In genomic region chr1:42710995-42711394, GRCm38 (mm10) we compare ENCODE assay signal across 14 mouse cellular contexts. TPM values are rescaled to one million over a fixed set of nuclear protein-coding genes. Genes with fewer than 3 reads are reported as not detected.
DNase-seq lines count a peak whose midpoint lies in the region; ATAC-seq and TF ChIP-seq lines count a peak whose summit lies in the region.
"Had no signal": no experiment of that assay in that cellular context is flagged by ENCODE, and none has a peak within 500 bp of the region (broad histone marks: within the 10 kb centered on the region; RNA-seq: fewer than 3 reads in every experiment).

No protein-coding gene starts in this region.

- no peak overlapping the region for H3K27ac ChIP-seq in intestine, embryonic 14.5 days (ENCODE audit: low read depth)
- H3K27ac ChIP-seq in intestine, postnatal 0 days (ENCODE audit: low read depth, low read length), result no peak overlapping the region; the same call in 1 of the 2 replicates
- H3K27ac ChIP-seq in hindbrain, embryonic 11.5 days (ENCODE audit: low read depth, low read length), result no peak overlapping the region
- H3K27ac ChIP-seq in midbrain, embryonic 16.5 days (ENCODE audit: low read length), result no peak overlapping the region

- H3K9me3 ChIP-seq in intestine, embryonic 14.5 days (ENCODE audit: control insufficient read depth, low read length), result no peaks in the 10 kb centered on the region
- H3K9me3 ChIP-seq in intestine, postnatal 0 days (ENCODE audit: control insufficient read depth), result no peaks in the 10 kb centered on the region
- H3K9me3 ChIP-seq in hindbrain, embryonic 11.5 days (ENCODE audit: control insufficient read depth, low read length), result no peaks in the 10 kb centered on the region
- H3K9me3 ChIP-seq in midbrain, embryonic 16.5 days (replicated peaks; ENCODE audit: control insufficient read depth, low read length, poor library complexity, severe bottlenecking), result no peaks in the 10 kb centered on the region

- H3K36me3 ChIP-seq in intestine, embryonic 14.5 days (ENCODE audit: control insufficient read depth, insufficient read depth, low read length), result no peaks in the 10 kb centered on the region
- H3K36me3 ChIP-seq in intestine, postnatal 0 days (ENCODE audit: control insufficient read depth, insufficient read depth), result no peaks in the 10 kb centered on the region
- no peaks in the 10 kb centered on the region for H3K36me3 ChIP-seq in hindbrain, embryonic 11.5 days (ENCODE audit: control insufficient read depth, insufficient read depth, low read length)
- H3K36me3 ChIP-seq in midbrain, embryonic 16.5 days (ENCODE audit: control insufficient read depth, insufficient read depth, low read length), result no peaks in the 10 kb centered on the region

- H3K4me3 ChIP-seq in intestine, embryonic 14.5 days (ENCODE audit: low read depth, low read length), result no peak overlapping the region
- H3K4me3 ChIP-seq in intestine, postnatal 0 days (ENCODE audit: low read depth, low read length), result no peak overlapping the region
- H3K4me3 ChIP-seq in hindbrain, embryonic 11.5 days (ENCODE audit: low read depth, low read length), result peak overlapping the region; percentile 50
- peak overlapping the region; percentile 47; the same call in 1 of the 2 replicates for H3K4me3 ChIP-seq in midbrain, embryonic 16.5 days (ENCODE audit: low read depth, low read length)
- H3K4me3 ChIP-seq: myocyte had no signal

- WGBS in intestine, embryonic 14.5 days, result 0% methylated on average over 2 of the region's 2 CpGs
- WGBS in intestine, postnatal 0 days, result 13% methylated on average over 2 of the region's 2 CpGs
- WGBS in hindbrain, embryonic 11.5 days, result 3% methylated on average over 2 of the region's 2 CpGs
- WGBS in midbrain, embryonic 16.5 days, result 10% methylated on average over 2 of the region's 2 CpGs

- TF ChIP-seq CTCF in intestine, postnatal 0 days (IDR thresholded peaks at IDR 0.05; ENCODE audit: low read depth), result no peak

- peak; percentile 51 for DNase-seq in intestine, embryonic 14.5 days (ENCODE audit: low spot score)
- peak; percentile 25 for DNase-seq in embryo, embryonic 11 days
- DNase-seq in hindbrain, embryonic 11.5 days (ENCODE audit: low spot score), result peak; percentile 48
- DNase-seq in thymus, adult 18-20 months, result no peak
- DNase-seq in urinary bladder, adult 2 months (ENCODE audit: low spot score), result no peak
- DNase-seq in spleen, adult 12 weeks (ENCODE audit: low spot score), result no peak
- DNase-seq: gastrocnemius, postnatal 14 days; heart, postnatal 36 days; lung, postnatal 14 days; thymus, adult 2 months had no signal

- ATAC-seq in intestine, embryonic 14.5 days (replicated peaks; ENCODE audit: low FRiP score, low TSS enrichment, low read depth), result no peak
- ATAC-seq in intestine, postnatal 0 days, result no peak
- ATAC-seq in hindbrain, embryonic 11.5 days (ENCODE audit: low FRiP score), result no peak
- ATAC-seq in midbrain, embryonic 16.5 days, result no peak

- H3K9ac ChIP-seq in intestine, embryonic 14.5 days (ENCODE audit: low read length), result no peak overlapping the region
- no peak overlapping the region for H3K9ac ChIP-seq in intestine, postnatal 0 days (ENCODE audit: low read depth, low read length)
- peak overlapping the region; percentile 86 for H3K9ac ChIP-seq in hindbrain, embryonic 11.5 days (ENCODE audit: low read depth, low read length)
- H3K9ac ChIP-seq in midbrain, embryonic 16.5 days (ENCODE audit: low read depth, low read length), result no peak overlapping the region; the same call in 1 of the 2 replicates

- peaks cover 98% of the 10 kb centered on the region for H3K27me3 ChIP-seq in intestine, embryonic 14.5 days (replicated peaks; ENCODE audit: control insufficient read depth, insufficient read depth, low read length)
- peaks cover 98% of the 10 kb centered on the region for H3K27me3 ChIP-seq in intestine, postnatal 0 days (replicated peaks; ENCODE audit: control insufficient read depth, insufficient read depth, low read length)
- peaks cover 7% of the 10 kb centered on the region; the same call in 1 of the 2 replicates for H3K27me3 ChIP-seq in hindbrain, embryonic 11.5 days (ENCODE audit: control insufficient read depth, insufficient read depth, low read length)
- H3K27me3 ChIP-seq in midbrain, embryonic 16.5 days (ENCODE audit: control insufficient read depth, insufficient read depth, low read depth, low read length), result no peaks in the 10 kb centered on the region

- no peak overlapping the region for H3K4me2 ChIP-seq in intestine, embryonic 14.5 days (ENCODE audit: low read length)
- H3K4me2 ChIP-seq in intestine, postnatal 0 days (replicated peaks; ENCODE audit: low read depth), result no peak overlapping the region
- H3K4me2 ChIP-seq in hindbrain, embryonic 11.5 days (replicated peaks; ENCODE audit: low read depth, low read length), result peak overlapping the region; percentile 68
- H3K4me2 ChIP-seq in midbrain, embryonic 16.5 days (ENCODE audit: low read length), result peak overlapping the region; percentile 72

- H3K4me1 ChIP-seq in intestine, embryonic 14.5 days (replicated peaks; ENCODE audit: control insufficient read depth, insufficient read depth, low read length), result 0 out of 2 replicates have a peak, but pooled peaks cover 3% of the 10 kb centered on the region
- H3K4me1 ChIP-seq in intestine, postnatal 0 days (replicated peaks; ENCODE audit: control insufficient read depth, insufficient read depth, low read length), result no peaks in the 10 kb centered on the region
- peaks cover 14% of the 10 kb centered on the region for H3K4me1 ChIP-seq in hindbrain, embryonic 11.5 days (replicated peaks; ENCODE audit: control insufficient read depth, insufficient read depth, low read length)
- peaks cover 34% of the 10 kb centered on the region for H3K4me1 ChIP-seq in midbrain, embryonic 16.5 days (ENCODE audit: control insufficient read depth, insufficient read depth, low read length)

RNA-seq across cellular contexts. Expression of gene Pou3f3, which starts 15.4 kb away (rescaled TPM):
- 0.24 and 0.28 TPM in 2 replicates for polyA plus RNA-seq in intestine, embryonic 14.5 days (2014; fragmentation: Nextera tagmentation; extraction: Ambion mirVana)
- 0.14 TPM in 1 of 2 replicates, not detected in the other for polyA plus RNA-seq in intestine, postnatal 0 days (2015; fragmentation: Nextera tagmentation; extraction: Ambion mirVana)
- 20.7 and 22.3 TPM in 2 replicates for polyA plus RNA-seq in hindbrain, embryonic 11.5 days (2014; fragmentation: Nextera tagmentation; extraction: Ambion mirVana)
- polyA plus RNA-seq in midbrain, embryonic 16.5 days (2015; fragmentation: Nextera tagmentation; extraction: Ambion mirVana), result 14.3 and 14.9 TPM in 2 replicates
- 0.21 and 0.22 TPM in 2 replicates for polyA plus RNA-seq in urinary bladder, adult 2 months (2012; rRNA removed)
- polyA plus RNA-seq: liver, adult 2 months; myocyte had no signal

Comparison
In these comparisons a context has a peak if more than half of its experiments do, and no peak if none do; other contexts are left out.
1. DNase-seq: peak in intestine, embryonic 14.5 days (single experiment), embryo, embryonic 11 days (single experiment) and hindbrain, embryonic 11.5 days (single experiment); none in thymus, adult 18-20 months (0 of 2), urinary bladder, adult 2 months (single experiment) and spleen, adult 12 weeks (single experiment).
2. H3K4me2 ChIP-seq: peak in hindbrain, embryonic 11.5 days (single experiment) and midbrain, embryonic 16.5 days (single experiment); none in intestine, embryonic 14.5 days (single experiment) and intestine, postnatal 0 days (single experiment).
3. H3K4me3 ChIP-seq: peak in hindbrain, embryonic 11.5 days (single experiment) and midbrain, embryonic 16.5 days (single experiment); none in intestine, embryonic 14.5 days (single experiment) and intestine, postnatal 0 days (single experiment).
4. RNA of gene Pou3f3, which starts 15.4 kb away (polyA plus RNA-seq): 20.7 to 22.3 TPM in hindbrain, embryonic 11.5 days and 14.3 to 14.9 TPM in midbrain, embryonic 16.5 days; 0.24 to 0.28 TPM in intestine, embryonic 14.5 days, 0.21 to 0.22 TPM in urinary bladder, adult 2 months and 0.14 TPM in intestine, postnatal 0 days; every median in the first group is over 10 times any median in the second.